Mouse (Mus musculus): ENCODE measurements around the gene 9130213A22Rik. TPM values are rescaled to one million over a fixed set of nuclear protein-coding genes. Genes with fewer than 3 reads are reported as not detected.
A peak's percentile ranks its signal among the peaks of the same experiment; 100 is the strongest.

9130213A22Rik gene
- polyA plus RNA-seq, 1 experiment from 2014 or later, result not detected

- WGBS (ENCODE audit: insufficient replicate concordance), result under 1% methylated on average over 22 of the region's 22 CpGs
- peak overlapping the region; percentile 88 for H3K27ac ChIP-seq (ENCODE audit: low read length)
Observed at GRCm38 (mm10) chr11:69099177-69099914, 23.0 kb downstream of the 9130213A22Rik start.

GRCm38 (mm10) chr11:69098762-69099091, 23.7 kb downstream of the 9130213A22Rik start:
- H3K27ac ChIP-seq (ENCODE audit: low read length), result peak overlapping the region; percentile 97
- no peaks in the 10 kb centered on the region for H3K27me3 ChIP-seq (ENCODE audit: control insufficient read depth, insufficient read depth, low read depth, low read length)
- H3K36me3 ChIP-seq (ENCODE audit: control insufficient read depth, insufficient read depth), result peaks cover 29% of the 10 kb centered on the region
- H3K4me2 ChIP-seq (ENCODE audit: low read depth, low read length), result peak overlapping the region; percentile 96
- peaks cover 59% of the 10 kb centered on the region for H3K4me1 ChIP-seq (ENCODE audit: control insufficient read depth, low read depth, low read length)
- peak; percentile 43 for ATAC-seq (ENCODE audit: low read depth)
- no peaks in the 10 kb centered on the region for H3K9me3 ChIP-seq (replicated peaks; ENCODE audit: control insufficient read depth, low read length)
- peak overlapping the region; percentile 67 for H3K4me3 ChIP-seq (ENCODE audit: low read depth, low read length)
- 0% methylated on average over 19 of the region's 19 CpGs for WGBS (ENCODE audit: insufficient replicate concordance)
- H3K9ac ChIP-seq (ENCODE audit: low read depth, low read length), result peak overlapping the region; percentile 74

More at GRCm38 (mm10) chr11:69099177-69099914, 23.0 kb downstream of the 9130213A22Rik start:
- Histone ChIP-seq H3K9ac (ENCODE audit: low read depth, low read length) (peak overlapping the region; percentile 74), H3K27me3 (ENCODE audit: control insufficient read depth, insufficient read depth, low read depth, low read length) (no peaks in the 10 kb centered on the region), H3K4me2 (ENCODE audit: low read depth, low read length) (peak overlapping the region; percentile 96), H3K36me3 (ENCODE audit: control insufficient read depth, insufficient read depth) (peaks cover 34% of the 10 kb centered on the region), H3K9me3 (replicated peaks; ENCODE audit: control insufficient read depth, low read length) (no peaks in the 10 kb centered on the region), H3K4me3 (ENCODE audit: low read depth, low read length) (peak overlapping the region; percentile 67), H3K4me1 (ENCODE audit: control insufficient read depth, low read depth, low read length) (peaks cover 58% of the 10 kb centered on the region)
- ATAC-seq (ENCODE audit: low read depth), result no peak

DNA sequence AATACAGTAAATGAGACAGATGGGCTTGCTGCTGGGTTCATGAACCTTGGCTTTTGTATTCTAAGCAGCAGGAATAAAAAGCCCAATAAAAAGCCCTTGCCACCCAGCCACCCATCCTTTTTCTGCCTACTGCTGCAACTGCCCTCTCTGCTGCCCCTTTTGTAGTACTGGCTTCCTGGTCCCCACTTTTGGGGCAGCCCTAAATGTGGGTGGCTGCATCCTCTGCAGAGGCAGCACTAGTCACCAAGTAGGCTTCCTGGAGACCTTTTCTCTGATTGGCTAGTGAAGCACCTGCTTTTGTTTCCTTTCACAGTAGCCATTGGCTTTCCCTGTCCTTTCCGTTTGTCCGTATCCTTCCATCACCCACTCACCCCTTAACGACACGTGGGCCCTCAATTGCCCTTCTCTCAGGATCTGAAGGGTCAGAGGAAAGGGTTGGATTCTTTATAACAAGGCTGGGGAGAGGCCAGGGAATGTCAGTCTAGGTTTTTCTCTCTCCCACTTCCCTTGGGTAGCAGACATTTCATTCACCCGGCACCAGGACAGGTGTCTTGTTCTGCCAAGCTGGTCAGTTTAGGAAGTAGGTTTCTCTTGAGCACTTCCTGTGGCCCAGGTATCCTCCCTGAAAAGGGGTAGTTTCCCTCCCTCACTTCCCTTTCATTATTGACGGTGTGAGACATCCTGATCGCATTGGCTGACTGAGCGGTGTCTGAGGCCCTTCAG, 24.2 kb downstream of the 9130213A22Rik start:
- no peaks in the 10 kb centered on the region for H3K9me3 ChIP-seq (replicated peaks; ENCODE audit: control insufficient read depth, low read length)
- peaks cover 23% of the 10 kb centered on the region for H3K36me3 ChIP-seq (ENCODE audit: control insufficient read depth, insufficient read depth)
- ATAC-seq (ENCODE audit: low read depth), result no peak
- H3K27me3 ChIP-seq (ENCODE audit: control insufficient read depth, insufficient read depth, low read depth, low read length), result no peaks in the 10 kb centered on the region
- peak overlapping the region; percentile 74; the same call in 1 of the 2 replicates for H3K9ac ChIP-seq (ENCODE audit: low read depth, low read length)
- peak overlapping the region; percentile 96 for H3K4me2 ChIP-seq (ENCODE audit: low read depth, low read length)
- 31% methylated on average over 8 of the region's 8 CpGs for WGBS (ENCODE audit: insufficient replicate concordance)
- H3K4me3 ChIP-seq (ENCODE audit: low read depth, low read length), result peak overlapping the region; percentile 74
- H3K4me1 ChIP-seq (ENCODE audit: control insufficient read depth, low read depth, low read length), result peaks cover 59% of the 10 kb centered on the region
- peak overlapping the region; percentile 97 for H3K27ac ChIP-seq (ENCODE audit: low read length)

GRCm38 (mm10) chr11:69096987-69097900, 25.1 kb downstream of the 9130213A22Rik start:
- H3K27me3 ChIP-seq (ENCODE audit: control insufficient read depth, insufficient read depth, low read depth, low read length), result no peaks in the 10 kb centered on the region
- peaks cover 64% of the 10 kb centered on the region for H3K4me1 ChIP-seq (ENCODE audit: control insufficient read depth, low read depth, low read length)
- peaks cover 18% of the 10 kb centered on the region for H3K36me3 ChIP-seq (ENCODE audit: control insufficient read depth, insufficient read depth)
- peak; percentile 56 for ATAC-seq (ENCODE audit: low read depth)
- peak overlapping the region; percentile 77 for H3K9ac ChIP-seq (ENCODE audit: low read depth, low read length)
- 3% methylated on average over 29 of the region's 29 CpGs for WGBS (ENCODE audit: insufficient replicate concordance)
- H3K4me3 ChIP-seq (ENCODE audit: low read depth, low read length), result peak overlapping the region; percentile 74
- H3K27ac ChIP-seq (ENCODE audit: low read length), result peak overlapping the region; percentile 97
- peak overlapping the region; percentile 96 for H3K4me2 ChIP-seq (ENCODE audit: low read depth, low read length)
- no peaks in the 10 kb centered on the region for H3K9me3 ChIP-seq (replicated peaks; ENCODE audit: control insufficient read depth, low read length)

DNA sequence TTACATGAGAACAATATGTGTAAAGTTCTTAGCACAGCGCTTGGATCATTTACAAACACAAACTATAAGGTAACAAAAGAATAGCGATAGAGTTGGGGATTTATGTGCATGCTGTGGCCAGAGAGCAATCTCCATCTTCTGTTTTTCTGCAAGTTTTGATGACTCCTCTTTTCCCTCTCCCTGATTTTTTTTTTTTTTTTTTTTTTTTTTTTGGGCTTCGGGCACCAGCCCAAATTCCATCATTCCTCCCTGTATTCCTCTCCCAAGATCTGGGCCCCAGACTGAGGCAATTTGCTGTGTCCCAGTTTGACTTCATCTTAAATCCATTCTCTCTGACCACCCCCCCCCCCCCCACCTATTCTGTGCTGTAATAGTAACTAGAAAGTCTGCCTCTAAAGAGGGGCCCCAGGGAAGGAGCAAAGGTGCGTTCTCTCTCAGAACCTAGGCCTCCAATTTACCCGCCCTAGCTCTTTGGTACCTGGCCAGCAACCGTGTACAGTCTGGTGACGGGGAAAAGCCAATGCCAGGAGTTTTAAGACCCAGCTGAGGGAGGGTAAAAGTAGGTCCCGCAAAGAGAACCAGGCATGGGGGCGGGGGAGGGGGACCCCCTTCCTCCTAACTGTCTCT, 25.9 kb downstream of the 9130213A22Rik start:
- Histone ChIP-seq H3K27me3 (ENCODE audit: control insufficient read depth, insufficient read depth, low read depth, low read length) (no peaks in the 10 kb centered on the region), H3K27ac (ENCODE audit: low read length) (peak overlapping the region; percentile 97), H3K4me1 (ENCODE audit: control insufficient read depth, low read depth, low read length) (peaks cover 69% of the 10 kb centered on the region), H3K4me2 (ENCODE audit: low read depth, low read length) (peak overlapping the region; percentile 96), H3K4me3 (ENCODE audit: low read depth, low read length) (peak overlapping the region; percentile 74), H3K9me3 (replicated peaks; ENCODE audit: control insufficient read depth, low read length) (no peaks in the 10 kb centered on the region), H3K36me3 (ENCODE audit: control insufficient read depth, insufficient read depth) (peaks cover 10% of the 10 kb centered on the region), H3K9ac (ENCODE audit: low read depth, low read length) (peak overlapping the region; percentile 77)
- WGBS (ENCODE audit: insufficient replicate concordance), result 15% methylated on average over 9 of the region's 9 CpGs
- no peak for ATAC-seq (ENCODE audit: low read depth)

GRCm38 (mm10) chr11:69095511-69096231, 26.7 kb downstream of the 9130213A22Rik start:
- no peaks in the 10 kb centered on the region for H3K9me3 ChIP-seq (replicated peaks; ENCODE audit: control insufficient read depth, low read length)
- no peak for ATAC-seq (ENCODE audit: low read depth)
- H3K4me1 ChIP-seq (ENCODE audit: control insufficient read depth, low read depth, low read length), result peaks cover 66% of the 10 kb centered on the region
- H3K9ac ChIP-seq (ENCODE audit: low read depth, low read length), result peak overlapping the region; percentile 77
- peak overlapping the region; percentile 97 for H3K27ac ChIP-seq (ENCODE audit: low read length)
- WGBS (ENCODE audit: insufficient replicate concordance), result 1% methylated on average over 27 of the region's 27 CpGs
- peak overlapping the region; percentile 74 for H3K4me3 ChIP-seq (ENCODE audit: low read depth, low read length)
- peak overlapping the region; percentile 96 for H3K4me2 ChIP-seq (ENCODE audit: low read depth, low read length)
- peaks cover 6% of the 10 kb centered on the region for H3K36me3 ChIP-seq (ENCODE audit: control insufficient read depth, insufficient read depth)
- H3K27me3 ChIP-seq (ENCODE audit: control insufficient read depth, insufficient read depth, low read depth, low read length), result no peaks in the 10 kb centered on the region

DNA sequence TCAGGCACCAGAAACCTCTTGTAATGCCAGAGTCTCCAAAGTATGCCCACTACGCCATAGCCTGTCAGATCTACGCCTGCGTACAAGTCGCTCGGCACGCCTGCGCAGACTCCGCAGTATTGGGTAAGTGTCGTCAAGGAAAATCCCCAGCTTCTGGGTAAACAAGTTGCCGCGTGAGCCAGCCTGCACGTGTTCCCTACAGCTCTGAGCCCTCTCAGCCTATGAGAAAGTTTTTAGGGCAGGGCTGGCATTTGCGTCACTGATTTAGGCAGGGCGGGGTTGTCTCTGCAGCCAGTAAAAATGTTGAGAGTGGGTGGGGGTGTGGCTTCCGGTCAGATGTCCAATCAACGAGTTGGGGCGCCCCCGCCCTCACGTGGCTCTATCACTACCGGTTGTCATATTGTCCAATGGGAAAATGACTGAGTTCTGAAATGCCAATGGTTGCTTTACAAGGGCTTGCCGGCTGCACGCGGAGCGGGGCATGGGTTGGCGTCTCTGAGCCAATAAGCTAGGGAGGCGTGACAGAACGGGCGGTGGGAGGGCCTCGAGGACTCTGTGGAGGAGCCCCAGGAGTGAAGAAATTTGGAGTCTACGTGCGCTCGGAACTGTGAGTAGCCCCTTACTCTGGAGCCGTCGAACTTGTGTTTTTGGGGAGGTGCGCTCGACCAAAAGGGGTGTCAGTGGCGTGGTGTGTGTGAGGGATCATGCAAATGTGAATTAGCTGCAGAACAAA, 27.5 kb downstream of the 9130213A22Rik start, which contains the start of gene Per1:
TSS of gene Per1 (plus strand) at position 521 of the 733 bp plus-strand sequence.
- under 1% methylated on average over 37 of the region's 37 CpGs for WGBS (ENCODE audit: insufficient replicate concordance)
- peaks cover 9% of the 10 kb centered on the region for H3K36me3 ChIP-seq (ENCODE audit: control insufficient read depth, insufficient read depth)
- H3K4me3 ChIP-seq (ENCODE audit: low read depth, low read length), result peak within 1 kb of the TSS; percentile 74
- H3K4me1 ChIP-seq (ENCODE audit: control insufficient read depth, low read depth, low read length), result peaks cover 66% of the 10 kb centered on the region
- H3K9ac ChIP-seq (ENCODE audit: low read depth, low read length), result peak within 1 kb of the TSS; percentile 77
- no peaks in the 10 kb centered on the region for H3K27me3 ChIP-seq (ENCODE audit: control insufficient read depth, insufficient read depth, low read depth, low read length)
- ATAC-seq (ENCODE audit: low read depth), result peak; percentile 83
- peak within 1 kb of the TSS; percentile 97 for H3K27ac ChIP-seq (ENCODE audit: low read length)
- H3K4me2 ChIP-seq (ENCODE audit: low read depth, low read length), result peak within 1 kb of the TSS; percentile 96
- no peaks in the 10 kb centered on the region for H3K9me3 ChIP-seq (replicated peaks; ENCODE audit: control insufficient read depth, low read length)
